In genomic region chr6:141404649-141405048, GRCm38 (mm10) we compare ENCODE assay signal across 19 mouse cellular contexts.
DNase-seq lines count a peak whose midpoint lies in the region; ATAC-seq and TF ChIP-seq lines count a peak whose summit lies in the region.
"Had no signal": no experiment of that assay in that cellular context is flagged by ENCODE, and none has a peak within 500 bp of the region (broad histone marks: within the 10 kb centered on the region; RNA-seq: fewer than 3 reads in every experiment).

No protein-coding gene starts in this region.

- TF ChIP-seq POLR2A in limb, embryonic 14.5 days (IDR thresholded peaks at IDR 0.05; ENCODE audit: borderline replicate concordance, extremely low read depth, insufficient read depth, insufficient read length): no peak

- no peaks in the 10 kb centered on the region for H3K27me3 ChIP-seq in forebrain, postnatal 0 days (ENCODE audit: insufficient read depth, low read length)
- no peaks in the 10 kb centered on the region for H3K27me3 ChIP-seq in forebrain, embryonic 15.5 days
- H3K27me3 ChIP-seq in limb, embryonic 14.5 days (ENCODE audit: control insufficient read depth, insufficient read depth, low read length): no peaks in the 10 kb centered on the region
- no peaks in the 10 kb centered on the region for H3K27me3 ChIP-seq in limb, embryonic 10.5 days (ENCODE audit: low read depth, poor library complexity, severe bottlenecking)
- no peaks in the 10 kb centered on the region for H3K27me3 ChIP-seq in neural tube, embryonic 14.5 days (ENCODE audit: control insufficient read depth, insufficient read depth, low read length)
- H3K27me3 ChIP-seq: embryonic facial prominence, embryonic 12.5 days; heart, embryonic 15.5 days; hindbrain, embryonic 15.5 days had no signal

- no peak for ATAC-seq in forebrain, postnatal 0 days
- no peak; the same call in 1 of the 2 replicates for ATAC-seq in forebrain, embryonic 15.5 days (replicated peaks)
- ATAC-seq in limb, embryonic 14.5 days (ENCODE audit: low FRiP score, low read depth): no peak
- ATAC-seq in neural tube, embryonic 14.5 days (ENCODE audit: low read depth): peak; percentile 33; the same call in 1 of the 2 replicates
- ATAC-seq: intestine, embryonic 16.5 days had no signal

- no peak for TF ChIP-seq CTCF in forebrain, postnatal 0 days (IDR thresholded peaks at IDR 0.05; ENCODE audit: low read depth)

- 56% methylated on average over 7 of the region's 7 CpGs for WGBS in forebrain, postnatal 0 days
- 60% methylated on average over 7 of the region's 7 CpGs for WGBS in forebrain, embryonic 15.5 days
- 69% methylated on average over 7 of the region's 7 CpGs for WGBS in limb, embryonic 14.5 days
- 83% methylated on average over 7 of the region's 7 CpGs for whole genome bisulfite sequencing in limb, embryonic 10.5 days
- 67% methylated on average over 7 of the region's 7 CpGs for WGBS in neural tube, embryonic 14.5 days

- peaks cover 3% of the 10 kb centered on the region; the same call in 1 of the 2 replicates for H3K4me1 ChIP-seq in forebrain, postnatal 0 days (ENCODE audit: insufficient read depth)
- H3K4me1 ChIP-seq in forebrain, embryonic 15.5 days: peaks cover 16% of the 10 kb centered on the region
- peaks cover 6% of the 10 kb centered on the region; the same call in 1 of the 2 replicates for H3K4me1 ChIP-seq in limb, embryonic 14.5 days (ENCODE audit: control insufficient read depth, insufficient read depth, low read length)
- peaks cover 18% of the 10 kb centered on the region for H3K4me1 ChIP-seq in limb, embryonic 10.5 days
- H3K4me1 ChIP-seq in neural tube, embryonic 14.5 days (ENCODE audit: control insufficient read depth, insufficient read depth, low read length): no peaks in the 10 kb centered on the region
- H3K4me1 ChIP-seq: hindbrain, embryonic 15.5 days had no signal

- H3K4me2 ChIP-seq in forebrain, postnatal 0 days (ENCODE audit: low read depth): no peak overlapping the region
- H3K4me2 ChIP-seq in forebrain, embryonic 15.5 days (replicated peaks): no peak overlapping the region
- no peak overlapping the region for H3K4me2 ChIP-seq in limb, embryonic 14.5 days (replicated peaks; ENCODE audit: low read depth, low read length, severe bottlenecking)
- H3K4me2 ChIP-seq in neural tube, embryonic 14.5 days (ENCODE audit: low read depth, low read length): no peak overlapping the region
- H3K4me2 ChIP-seq: embryonic facial prominence, embryonic 12.5 days; heart, embryonic 11.5 days; heart, embryonic 15.5 days; hindbrain, embryonic 15.5 days had no signal

- no peak overlapping the region for H3K9ac ChIP-seq in forebrain, postnatal 0 days
- no peak overlapping the region for H3K9ac ChIP-seq in forebrain, embryonic 15.5 days (replicated peaks)
- no peak overlapping the region for H3K9ac ChIP-seq in limb, embryonic 14.5 days (ENCODE audit: low read depth, low read length, severe bottlenecking)
- H3K9ac ChIP-seq in neural tube, embryonic 14.5 days (replicated peaks; ENCODE audit: low read depth, low read length): no peak overlapping the region
- H3K9ac ChIP-seq: embryonic facial prominence, embryonic 12.5 days; heart, embryonic 15.5 days; hindbrain, embryonic 15.5 days had no signal

- H3K36me3 ChIP-seq in forebrain, postnatal 0 days (ENCODE audit: insufficient read depth): no peaks in the 10 kb centered on the region
- H3K36me3 ChIP-seq in forebrain, embryonic 15.5 days: no peaks in the 10 kb centered on the region
- no peaks in the 10 kb centered on the region for H3K36me3 ChIP-seq in limb, embryonic 14.5 days (ENCODE audit: control insufficient read depth, insufficient read depth, low read length)
- no peaks in the 10 kb centered on the region for H3K36me3 ChIP-seq in limb, embryonic 10.5 days
- H3K36me3 ChIP-seq in neural tube, embryonic 14.5 days (ENCODE audit: control insufficient read depth, insufficient read depth, low read length): no peaks in the 10 kb centered on the region
- H3K36me3 ChIP-seq: embryonic facial prominence, embryonic 12.5 days; heart, embryonic 15.5 days; hindbrain, embryonic 15.5 days had no signal

- H3K4me3 ChIP-seq in forebrain, postnatal 0 days (ENCODE audit: low read depth, low read length): no peak overlapping the region
- H3K4me3 ChIP-seq in forebrain, embryonic 15.5 days: no peak overlapping the region
- no peak overlapping the region for H3K4me3 ChIP-seq in limb, embryonic 14.5 days (replicated peaks; ENCODE audit: low read length)
- no peak overlapping the region for H3K4me3 ChIP-seq in limb, embryonic 10.5 days
- no peak overlapping the region for H3K4me3 ChIP-seq in neural tube, embryonic 14.5 days (ENCODE audit: low read depth, low read length)
- H3K4me3 ChIP-seq: embryonic facial prominence, embryonic 12.5 days; heart, adult 2 months; heart, embryonic 15.5 days; hindbrain, embryonic 15.5 days had no signal

- no peaks in the 10 kb centered on the region for H3K9me3 ChIP-seq in forebrain, postnatal 0 days (ENCODE audit: low read length)
- no peaks in the 10 kb centered on the region for H3K9me3 ChIP-seq in forebrain, embryonic 15.5 days
- no peaks in the 10 kb centered on the region for H3K9me3 ChIP-seq in limb, embryonic 14.5 days (ENCODE audit: control insufficient read depth, low read length)
- no peaks in the 10 kb centered on the region for H3K9me3 ChIP-seq in limb, embryonic 10.5 days (replicated peaks)
- no peaks in the 10 kb centered on the region for H3K9me3 ChIP-seq in neural tube, embryonic 14.5 days (ENCODE audit: control insufficient read depth, low read length)
- H3K9me3 ChIP-seq: embryonic facial prominence, embryonic 12.5 days; heart, embryonic 15.5 days; hindbrain, embryonic 15.5 days had no signal

- H3K27ac ChIP-seq in forebrain, postnatal 0 days (ENCODE audit: low read depth, low read length): no peak overlapping the region
- no peak overlapping the region for H3K27ac ChIP-seq in forebrain, embryonic 15.5 days (replicated peaks)
- no peak overlapping the region for H3K27ac ChIP-seq in limb, embryonic 14.5 days (replicated peaks; ENCODE audit: low read depth, low read length)
- no peak overlapping the region for H3K27ac ChIP-seq in limb, embryonic 10.5 days
- H3K27ac ChIP-seq in neural tube, embryonic 14.5 days (ENCODE audit: low read depth, low read length): no peak overlapping the region
- H3K27ac ChIP-seq: embryonic facial prominence, embryonic 12.5 days; heart, adult 2 months; heart, embryonic 15.5 days; hindbrain, embryonic 15.5 days had no signal

- peak; percentile 29 for DNase-seq in forebrain, postnatal 0 days
- peak; percentile 9 for DNase-seq in limb, embryonic 14.5 days (ENCODE audit: low spot score)
- DNase-seq in limb, embryonic 10.5 days (ENCODE audit: low spot score): no peak
- no peak for DNase-seq in neural tube, embryonic 10.5 days (ENCODE audit: extremely low spot score, low spot score)
- DNase-seq in frontal cortex, postnatal 36 days (ENCODE audit: low spot score in 2 of 2): no peak
- DNase-seq: adrenal gland, postnatal 10 days; cerebellum, adult 11-12 months; cerebellum, adult 9-10 months; cerebellum, postnatal 25 days; gastrocnemius, postnatal 10 days; heart, adult 2 months; heart, postnatal 36 days had no signal

Comparison
In these comparisons a context has a peak if more than half of its experiments do, and no peak if none do; other contexts are left out.
1. DNase-seq: peak in forebrain, postnatal 0 days (single experiment) and limb, embryonic 14.5 days (single experiment); none in limb, embryonic 10.5 days (single experiment), neural tube, embryonic 10.5 days (single experiment) and frontal cortex, postnatal 36 days (0 of 2).